8 mouse cellular contexts compared by ENCODE assay signal in the genomic region with DNA sequence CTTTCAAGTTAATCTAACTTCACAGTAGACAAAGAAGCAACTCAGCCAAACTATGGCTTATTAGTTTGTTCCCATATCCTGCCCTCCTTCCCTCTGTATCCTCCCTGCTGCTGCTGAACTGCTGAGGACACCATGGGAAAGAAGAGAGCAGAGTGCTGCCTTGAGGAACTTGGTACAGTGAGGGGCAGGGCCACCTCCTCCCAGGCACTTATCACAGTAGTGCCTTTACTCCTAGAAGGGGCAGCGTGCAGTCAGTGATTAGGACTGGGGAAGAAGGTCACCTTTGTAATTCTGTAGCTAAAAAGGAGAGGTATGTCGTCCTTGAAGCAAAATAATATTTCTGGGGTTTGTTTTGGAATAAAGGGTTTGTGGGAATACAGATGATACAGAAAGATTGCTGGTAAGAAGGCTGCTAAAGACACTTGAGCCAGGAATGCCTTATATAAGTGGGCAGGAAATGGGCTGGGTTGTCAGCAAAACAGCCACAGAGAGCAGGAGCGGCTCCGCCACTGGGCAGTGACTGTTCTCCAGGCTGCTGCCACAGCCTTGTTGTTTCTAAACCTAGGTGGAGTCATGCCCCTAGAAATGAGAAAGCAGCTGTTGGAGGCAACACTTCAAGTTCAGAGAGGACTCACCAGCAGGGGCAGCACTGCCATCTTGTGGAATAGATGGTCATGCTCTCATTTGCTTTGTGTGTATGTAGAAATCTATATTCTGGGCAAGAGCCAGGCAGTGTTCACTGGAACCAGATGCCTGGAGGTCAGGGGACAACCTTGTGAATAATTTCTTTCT. TPM values are rescaled to one million over a fixed set of nuclear protein-coding genes. Genes with fewer than 3 reads are reported as not detected.
DNase-seq lines count a peak whose midpoint lies in the region; ATAC-seq and TF ChIP-seq lines count a peak whose summit lies in the region.

No protein-coding gene starts in this region.

- peaks cover 6% of the 10 kb centered on the region; the same call in 1 of the 2 replicates for H3K4me1 ChIP-seq in hindbrain, embryonic 13.5 days (replicated peaks)

- WGBS in hindbrain, embryonic 13.5 days: 78% methylated on average over 4 of the region's 4 CpGs

- POLR2A ChIA-PET in Patski (lab: Charles Lee): no interaction called here

- H3K36me3 ChIP-seq in hindbrain, embryonic 13.5 days: peaks cover 33% of the 10 kb centered on the region

- CTCF ChIA-PET in Patski (lab: Charles Lee): interaction anchor here (0.8 to 1.4 kb wide), 6 partner anchors 9 to 107 kb away, joined by 3 to 6 read pairs (median 4); no protein-coding TSS in a partner anchor

- no peaks in the 10 kb centered on the region for H3K9me3 ChIP-seq in hindbrain, embryonic 13.5 days

- no peak overlapping the region for H3K4me2 ChIP-seq in hindbrain, embryonic 13.5 days

- DNase-seq in Patski (ENCODE audit: low read depth, low spot score): peak; percentile 38
- DNase-seq in cerebellum, postnatal 25 days: peak; percentile 76 to 85
- peak; percentile 67 to 69 for DNase-seq in frontal cortex, postnatal 25 days (ENCODE audit: low spot score in 2 of 2)
- peak; percentile 79 to 84 for DNase-seq in layer of hippocampus, postnatal 14 days (ENCODE audit: low spot score in 2 of 2)
- peak; percentile 94 for DNase-seq in lung, postnatal 10 days
- DNase-seq in ovary, postnatal 36 days (ENCODE audit: low spot score): peak; percentile 73
- DNase-seq in thymus, postnatal 14 days: peak; percentile 88

- peak; percentile 93 for TF ChIP-seq CTCF in Patski (IDR thresholded peaks at IDR 0.05)

- in situ Hi-C loops in Patski (cut with MboI; ENCODE audit: low pct_unique_long_range_greater_than_20kb): loop anchor here (25.0 kb wide), 1 partner anchor 266 kb away; a partner anchor contains a TSS

- no peak overlapping the region for H3K4me3 ChIP-seq in hindbrain, embryonic 13.5 days

- no peaks in the 10 kb centered on the region for H3K27me3 ChIP-seq in Patski
- no peaks in the 10 kb centered on the region for H3K27me3 ChIP-seq in hindbrain, embryonic 13.5 days

- 0 out of 2 replicates have a peak overlapping the region, but pooled peaks have one; percentile 35 for H3K9ac ChIP-seq in hindbrain, embryonic 13.5 days

- ATAC-seq in Patski: peak; percentile 71
- peak; percentile 36; the same call in 1 of the 2 replicates for ATAC-seq in hindbrain, embryonic 13.5 days (ENCODE audit: low FRiP score)

- peak overlapping the region; percentile 44 for H3K27ac ChIP-seq in hindbrain, embryonic 13.5 days

RNA-seq across cellular contexts. Expression of a gene that starts 33.7 kb away (rescaled TPM):
- polyA plus RNA-seq in Patski (2021): 4.8 TPM
- 6.3 and 7.7 TPM in 2 replicates for polyA plus RNA-seq in hindbrain, embryonic 13.5 days (2015; fragmentation: Nextera tagmentation; extraction: Ambion mirVana)
- 1 to 10 TPM; 4.4 to 6.4 TPM for total RNA-seq in layer of hippocampus, postnatal 14 days (2021)

RNA-seq across cellular contexts. Expression of a gene that starts 34.1 kb away (rescaled TPM):
- polyA plus RNA-seq in Patski (2021): 98.7 TPM
- 84.7 and 95.3 TPM in 2 replicates for polyA plus RNA-seq in hindbrain, embryonic 13.5 days (2015; fragmentation: Nextera tagmentation; extraction: Ambion mirVana)
- 100 to 1,000 TPM; 106 to 113 TPM for total RNA-seq in layer of hippocampus, postnatal 14 days (2021)

Comparison
In these comparisons a context has a peak if more than half of its experiments do, and no peak if none do; other contexts are left out.
1. DNase-seq: peak in every context shown above with its lines; median percentile 94 in lung, postnatal 10 days; 88 in thymus, postnatal 14 days; 82 in layer of hippocampus, postnatal 14 days; 80 in cerebellum, postnatal 25 days; 73 in ovary, postnatal 36 days; 68 in frontal cortex, postnatal 25 days; 38 in Patski.